Mouse (Mus musculus) ovary, adult 18-20 months (tissue): Measurements from ENCODE around the gene Krtap16-1.

Experiments
- DNase-seq: peaks from one replicate; pipeline ENCODE4 v3.0.0; 2022; ENCODE audit warnings: low spot score, mixed read lengths

Gene Krtap16-1

DNA sequence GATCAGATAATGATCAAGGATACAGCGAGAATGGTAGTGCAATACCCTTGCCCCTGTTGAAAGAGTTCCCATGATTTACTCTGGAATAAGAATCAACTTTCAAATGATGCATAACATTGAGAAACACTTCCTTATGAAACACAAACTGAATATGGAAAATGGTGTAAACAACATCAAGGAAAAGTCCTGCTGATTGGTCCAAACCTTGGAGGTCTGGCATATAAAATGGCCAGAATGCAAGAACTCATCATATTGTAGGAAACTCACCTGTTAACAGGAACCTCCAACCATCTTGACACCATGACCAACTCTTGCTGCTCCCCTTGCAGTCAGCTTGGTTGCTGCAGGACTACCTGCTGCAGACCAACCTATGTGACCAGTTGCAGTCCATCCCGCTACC lies 38.2 kb downstream of the Krtap16-1 start, which contains the start of gene Krtap9-5:
Krtap9-5 (plus strand) TSS at position 301 of the 400 bp plus-strand sequence.
- no peak for DNase-seq

DNA sequence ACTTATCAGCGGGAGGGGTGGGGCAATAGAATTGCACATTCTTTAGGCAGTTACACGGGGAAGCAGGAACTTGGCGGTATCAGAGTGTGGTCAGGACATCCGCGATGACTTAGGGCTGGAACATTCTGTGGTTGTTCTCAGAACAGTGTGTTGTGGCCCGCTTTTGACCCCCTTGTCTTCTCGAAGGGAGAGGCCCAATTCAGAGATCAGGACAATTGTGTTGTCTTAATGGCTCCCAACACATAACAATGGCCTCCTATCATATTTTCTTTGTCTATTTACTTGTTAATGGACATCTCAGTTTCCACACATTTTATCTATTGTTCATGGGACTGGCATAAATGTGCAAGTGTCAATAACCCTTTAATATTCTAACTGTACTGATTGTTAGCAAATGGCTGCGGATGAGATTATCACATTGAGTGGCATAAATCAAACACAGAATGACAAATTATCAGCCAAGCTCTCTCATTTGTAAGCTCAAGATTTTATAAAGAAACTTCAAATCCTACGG lies 48.6 kb downstream of the Krtap16-1 start:
- DNase-seq = no peak

DNA sequence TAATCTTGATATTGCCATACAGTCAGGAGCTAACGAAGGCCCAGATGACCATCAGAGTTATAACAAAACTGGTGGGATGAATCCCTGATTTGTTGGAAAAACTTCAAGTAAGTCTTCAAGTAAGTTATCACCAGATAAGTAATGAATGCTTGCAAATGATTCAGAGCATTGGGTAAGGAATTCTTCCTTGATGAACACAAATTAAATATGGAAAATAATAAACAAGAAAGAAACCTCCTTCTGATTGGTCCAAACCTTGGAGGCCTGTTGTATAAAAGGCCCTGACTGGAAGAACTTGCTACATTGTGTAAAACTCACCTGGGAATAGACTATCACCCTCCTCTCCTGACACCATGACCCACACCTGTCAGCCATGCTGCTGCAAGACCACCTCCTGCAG lies 50.4 kb downstream of the Krtap16-1 start, which contains the start of gene Krtap31-2:
Krtap31-2 (plus strand) TSS at position 301 of the 400 bp plus-strand sequence.
- DNase-seq = no peak
